Mouse (Mus musculus) lung, adult 18-20 months (tissue): Measurements from ENCODE around the gene Ogfrl1.
"Not testable (repeated sequence)": the region's sequence is repeated elsewhere in the genome, so short reads cannot be mapped to it uniquely, and the experiment has no call there.

Source experiments
- DNase-seq, 2 experiments: peaks; one replicate each; pipeline ENCODE4 v3.0.0; 2022; ENCODE audit warnings: mixed read lengths in 2 of 2

Gene Ogfrl1

DNA sequence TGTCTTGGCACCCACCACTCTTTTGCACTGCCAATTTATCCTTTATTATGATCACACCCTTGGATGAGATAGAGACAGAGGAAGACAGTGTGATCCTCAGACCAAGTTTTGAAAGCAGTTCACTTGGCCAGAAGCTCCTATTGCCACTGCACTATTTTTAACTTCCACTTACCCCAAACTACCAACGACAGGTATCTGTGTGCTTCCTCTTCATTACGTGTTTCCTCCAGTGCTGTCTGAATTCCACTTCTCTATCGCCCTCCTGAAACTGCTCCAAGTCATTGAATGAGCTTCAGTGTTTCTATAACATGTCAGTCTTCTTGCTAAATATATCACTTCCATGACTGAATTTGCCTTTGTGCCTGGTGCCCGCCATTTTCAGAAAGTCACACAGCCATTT, at the start of gene Ogfrl1:
TSS of gene Ogfrl1 (minus strand) at position 150 of the 400 bp plus-strand sequence.
- DNase-seq = no peak

- DNase-seq = no peak
Observed at GRCm38 (mm10) chr1:23445736-23446424, 48.3 kb upstream of the Ogfrl1 start.

DNA sequence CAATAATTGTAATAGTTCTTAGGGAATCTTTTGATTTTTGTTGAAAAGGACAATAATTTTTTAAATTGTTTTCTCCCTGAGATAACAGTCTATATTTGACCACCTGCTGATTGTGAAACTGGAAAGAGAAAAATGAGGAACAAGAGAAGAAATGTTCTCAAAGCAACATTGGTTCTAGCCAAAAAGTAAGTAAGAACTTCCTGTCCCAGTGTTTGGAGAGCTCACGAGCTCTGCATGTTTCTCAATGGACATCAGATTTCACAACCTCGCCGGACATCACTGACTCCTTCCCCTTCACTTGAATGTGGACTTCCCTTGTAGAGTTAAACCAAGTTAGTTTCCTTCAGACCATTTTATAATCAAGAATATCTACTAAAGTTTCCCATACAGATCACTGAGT, 36.0 kb upstream of the Ogfrl1 start:
- peak; percentile 56 to 62 for DNase-seq

DNA sequence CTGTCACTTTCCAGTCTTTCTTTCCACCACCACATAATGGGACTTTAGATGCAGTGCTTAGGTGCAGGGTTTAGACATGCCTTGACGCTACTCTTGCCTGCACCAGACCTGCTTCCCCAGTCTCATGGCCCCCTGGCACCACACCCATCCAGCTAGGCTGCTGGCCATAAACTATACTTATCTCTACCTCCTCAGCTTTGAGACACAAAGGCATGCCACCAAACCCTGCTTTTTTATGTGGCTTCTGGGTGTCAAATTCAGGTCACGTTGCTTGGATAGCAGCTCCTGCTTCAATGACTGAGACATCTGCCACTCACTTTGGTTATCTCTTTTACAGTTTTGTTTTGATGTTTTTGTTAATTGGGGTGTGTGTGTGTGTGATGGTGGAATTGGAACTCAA, 28.9 kb upstream of the Ogfrl1 start:
- DNase-seq = no peak

- DNase-seq = no peak
Observed at GRCm38 (mm10) chr1:23418941-23419340, 21.4 kb upstream of the Ogfrl1 start.

- DNase-seq = no peak
Observed at GRCm38 (mm10) chr1:23418059-23418458, 20.5 kb upstream of the Ogfrl1 start.

GRCm38 (mm10) chr1:23417562-23417961, 20.0 kb upstream of the Ogfrl1 start:
- no peak for DNase-seq

DNA sequence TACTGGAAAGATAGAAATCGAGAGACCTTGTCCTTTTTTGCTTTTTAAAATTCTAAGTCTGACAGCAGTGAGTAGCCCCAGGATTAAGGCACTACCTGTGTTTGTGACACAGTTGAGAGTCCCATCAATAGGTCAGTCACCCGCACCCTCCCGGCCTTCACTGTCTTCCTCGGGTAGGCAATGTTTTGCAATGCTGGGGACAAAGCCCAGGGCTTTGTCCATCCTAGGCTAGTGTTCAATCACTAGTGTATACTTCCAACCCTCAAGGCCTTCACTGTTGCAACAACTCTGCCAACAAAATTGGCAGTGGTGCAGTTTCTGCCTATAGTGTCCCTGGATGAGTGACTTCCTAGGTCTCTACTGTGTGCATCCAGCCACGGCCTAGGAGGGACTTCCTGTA, 14.0 kb upstream of the Ogfrl1 start:
- no peak for DNase-seq

DNA sequence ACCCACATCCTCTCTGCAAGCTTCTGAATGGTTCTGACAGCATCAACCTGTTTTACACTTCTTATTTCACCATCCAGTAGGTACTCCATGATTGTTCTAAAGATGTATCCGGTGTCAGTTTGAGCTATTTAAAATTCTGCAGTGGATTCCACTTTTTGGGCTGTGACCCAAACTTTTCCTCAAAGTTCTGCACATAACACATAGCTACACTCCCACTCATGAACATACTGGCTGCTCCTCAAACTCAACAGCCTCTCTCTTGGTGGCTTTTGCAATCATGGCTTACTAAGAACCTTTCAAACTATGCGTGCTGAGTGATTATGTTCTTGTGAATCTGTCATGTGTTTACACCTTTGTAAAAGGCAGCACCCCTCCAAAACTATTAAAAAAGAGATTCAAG, 12.4 kb upstream of the Ogfrl1 start:
- DNase-seq = no peak

DNA sequence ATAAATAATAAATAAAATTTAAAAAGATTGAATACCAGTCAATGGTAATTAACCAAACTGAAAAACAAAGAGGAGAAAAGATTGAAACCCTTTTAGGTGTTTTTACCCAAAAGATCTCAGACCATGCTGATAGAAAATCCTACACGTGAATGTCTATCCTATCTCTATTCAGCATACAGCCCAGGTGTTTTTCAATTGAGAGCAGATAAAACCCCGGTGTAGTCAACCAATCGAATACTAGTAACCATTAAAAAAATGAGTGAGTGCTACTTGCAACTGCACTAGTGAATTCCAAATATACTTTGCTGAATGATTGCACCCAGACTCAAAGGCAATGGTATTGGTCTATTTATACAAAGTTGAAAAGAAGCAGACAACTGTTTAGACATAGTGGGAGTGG, 4.8 kb upstream of the Ogfrl1 start:
- no peak for DNase-seq

DNA sequence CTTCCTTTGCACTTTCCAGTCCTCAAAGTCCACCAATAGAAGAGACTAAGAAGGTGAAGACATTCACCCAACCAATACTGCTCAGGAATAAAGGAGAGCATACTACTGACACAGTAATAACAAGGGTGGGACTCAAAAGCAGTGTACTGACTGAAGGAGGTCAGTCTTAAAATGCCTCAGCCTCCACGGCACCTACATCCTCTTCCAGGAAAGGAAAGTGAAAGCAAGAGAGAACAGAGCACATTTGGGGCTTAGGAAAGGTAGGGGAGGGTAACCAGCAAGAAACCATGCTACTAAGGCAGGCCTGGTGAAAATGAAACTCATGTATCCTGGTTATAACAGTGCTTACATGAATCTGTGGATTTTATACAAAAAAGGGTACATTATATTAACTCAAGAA, 2.0 kb upstream of the Ogfrl1 start:
- DNase-seq = no peak

DNA sequence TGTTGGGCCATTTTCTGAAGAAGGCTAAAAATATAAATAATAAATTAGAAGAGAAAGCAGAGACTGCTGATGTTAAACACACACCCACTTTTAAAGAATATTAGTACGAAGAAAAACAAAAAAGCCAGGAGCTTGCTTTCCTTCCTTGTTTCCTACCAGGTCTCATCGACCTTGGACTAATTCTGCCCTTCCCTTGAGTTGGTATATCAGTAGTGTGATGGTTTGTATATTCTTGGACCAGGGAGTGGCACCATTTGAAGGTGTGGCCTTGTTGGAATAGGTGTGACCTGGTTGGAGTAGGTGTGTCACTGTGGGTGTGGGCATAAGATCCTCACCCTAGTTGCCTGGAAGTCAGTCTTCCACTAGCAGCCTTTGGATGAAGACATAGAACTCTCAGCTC, 3.2 kb downstream of the Ogfrl1 start:
- DNase-seq = not testable (repeated sequence)

DNA sequence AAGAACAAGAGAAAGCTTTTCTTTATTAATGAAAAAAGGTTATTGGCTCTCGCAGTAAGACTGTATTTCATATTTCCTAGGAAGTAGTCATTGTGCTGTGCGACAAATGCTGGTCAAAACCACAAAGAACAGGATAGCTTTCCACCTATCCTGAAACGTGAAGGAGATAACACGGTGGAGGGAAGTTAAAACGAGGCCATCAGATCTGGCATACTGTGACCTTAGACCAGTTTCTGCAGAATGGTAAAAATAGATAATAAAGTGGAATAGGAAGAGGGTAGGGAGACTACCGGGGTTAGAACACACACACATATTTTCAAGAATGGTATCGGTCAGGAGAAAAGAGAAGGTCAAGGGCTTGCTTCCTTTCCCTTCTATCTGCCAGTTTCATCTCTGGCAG, 5.8 kb downstream of the Ogfrl1 start:
- DNase-seq = no peak

GRCm38 (mm10) chr1:23384326-23384725, 13.2 kb downstream of the Ogfrl1 start:
- no peak for DNase-seq

- peak; percentile 98 to 99 for DNase-seq
Observed at GRCm38 (mm10) chr1:23382806-23383653, 14.5 kb downstream of the Ogfrl1 start.

DNA sequence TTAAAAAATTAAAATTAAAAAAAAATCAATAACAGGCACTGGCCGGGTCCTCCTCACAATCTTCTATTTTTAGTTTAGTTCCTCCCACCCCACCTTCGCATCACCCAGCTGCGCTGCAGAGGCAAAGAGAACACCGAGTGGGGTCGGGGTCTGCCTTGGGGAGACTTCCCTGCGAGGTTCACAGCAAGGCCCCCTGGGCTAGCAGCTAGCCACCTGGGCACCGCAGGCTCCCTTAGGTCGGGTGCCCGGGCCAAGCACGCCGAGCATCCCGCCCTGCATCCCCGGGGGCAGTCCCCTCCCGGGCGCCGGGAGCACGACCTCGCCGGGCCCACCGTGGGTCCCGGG, 15.1 kb downstream of the Ogfrl1 start:
- no peak for DNase-seq

DNA sequence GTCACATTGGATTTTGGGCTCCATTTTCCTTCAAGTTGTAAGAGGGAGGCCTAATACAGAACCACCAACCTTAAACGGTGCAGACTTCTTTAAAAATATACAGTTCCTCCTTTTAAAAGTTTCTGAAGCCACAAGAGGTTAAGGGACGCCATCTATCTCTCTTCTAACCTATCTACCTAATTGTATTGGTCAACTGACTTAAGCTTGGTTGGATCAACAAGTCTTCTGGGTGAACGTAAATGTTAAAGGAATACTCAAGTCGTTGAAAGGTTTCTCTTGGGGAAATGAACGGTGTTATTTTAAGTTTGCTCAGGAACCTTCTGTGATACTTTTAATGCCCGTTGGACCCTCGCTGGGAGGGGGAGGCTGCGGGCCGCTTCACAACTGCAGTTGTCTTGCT, 15.5 kb downstream of the Ogfrl1 start:
- DNase-seq = no peak

DNA sequence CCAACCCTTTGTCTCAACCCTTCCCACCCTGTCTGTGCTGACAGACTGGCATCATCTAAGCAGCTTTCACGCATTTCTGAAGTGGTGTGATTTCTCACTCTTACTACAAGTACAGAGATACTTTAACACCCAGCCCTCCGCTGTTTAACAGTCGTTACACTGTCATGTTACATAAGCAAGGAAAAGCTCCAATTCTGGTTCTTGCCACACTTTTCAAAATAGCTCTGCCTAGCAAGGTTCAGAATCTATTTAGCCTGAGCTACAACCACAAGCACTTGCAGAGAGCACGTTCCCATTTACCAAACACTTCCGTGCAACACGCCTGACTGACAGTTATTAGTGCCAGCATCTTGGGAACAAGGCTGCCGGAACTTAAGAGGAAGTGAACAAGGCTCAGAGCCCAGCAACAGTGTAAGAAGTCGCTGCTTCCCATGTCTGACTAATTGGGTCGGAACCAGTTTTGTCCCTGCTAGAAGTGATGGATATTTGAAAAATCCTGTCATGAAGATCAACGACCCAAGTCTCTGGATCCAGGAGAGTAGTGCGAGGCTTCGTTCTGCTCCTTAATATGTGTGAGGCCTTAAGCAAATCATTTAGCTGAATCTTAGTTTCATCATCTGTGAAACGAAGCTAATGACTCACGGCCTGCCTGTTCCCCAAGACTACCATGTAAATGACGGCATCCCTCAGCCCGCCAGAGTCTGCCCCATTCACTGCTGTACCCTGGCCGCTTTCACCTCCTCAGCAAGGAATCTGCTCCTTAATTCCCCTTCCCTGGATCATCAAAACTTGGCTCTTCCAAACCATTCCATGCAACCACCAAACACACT, 17.4 kb downstream of the Ogfrl1 start:
- peak; percentile 45 to 49 for DNase-seq

- no peak for DNase-seq
Observed at GRCm38 (mm10) chr1:23379321-23379720, 18.3 kb downstream of the Ogfrl1 start.

- no peak for DNase-seq
Observed at GRCm38 (mm10) chr1:23377572-23377971, 20.0 kb downstream of the Ogfrl1 start.

GRCm38 (mm10) chr1:23374156-23374555, 23.4 kb downstream of the Ogfrl1 start:
- no peak for DNase-seq

GRCm38 (mm10) chr1:23365614-23366013, 32.0 kb downstream of the Ogfrl1 start:
- DNase-seq = no peak

GRCm38 (mm10) chr1:23352895-23353294, 44.7 kb downstream of the Ogfrl1 start:
- no peak for DNase-seq

DNA sequence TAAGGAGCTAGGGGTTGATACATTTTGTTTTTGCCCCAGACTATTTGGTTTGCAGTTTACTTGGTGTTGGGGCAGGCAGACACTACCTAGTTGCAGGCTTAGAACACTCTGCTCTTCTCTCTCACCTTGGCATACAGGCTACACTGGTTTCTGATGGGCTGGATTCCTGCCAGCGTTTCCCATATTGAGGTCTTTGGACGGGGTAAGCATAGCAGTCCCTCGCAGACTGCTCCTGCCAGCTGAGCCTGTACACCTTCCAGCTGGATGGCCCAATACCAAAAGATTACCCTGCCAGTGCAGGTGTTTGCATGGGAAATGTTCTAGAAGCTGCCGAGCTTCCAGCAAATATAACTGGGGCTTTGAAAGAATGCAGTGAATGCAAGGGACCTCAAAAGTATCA, 45.8 kb downstream of the Ogfrl1 start:
- no peak for DNase-seq
